Mouse (Mus musculus) stomach, embryonic 14.5 days (tissue): ENCODE measurements around the gene Dlg1. TPM values are rescaled to one million over a fixed set of nuclear protein-coding genes. Genes with fewer than 3 reads are reported as not detected.

Experiments
- ATAC-seq: fragments of 200-750 bp; cut with Nextera tagmentation; 2 replicates; pipeline ENCODE4 v1.8.0; 2017; ENCODE audit warnings: low read depth, moderate TSS enrichment; ENCODE audit not compliant: insufficient number of reproducible peaks, insufficient read depth, low FRiP score
- H3K27ac ChIP-seq: fragments of 300-500 bp; sonication (generic); 2 replicates; pipeline ENCODE4 v1.5.1; 2014; ENCODE audit warnings: mild to moderate bottlenecking, low read length, moderate library complexity, mixed read lengths
- H3K27me3 ChIP-seq: fragments of 300-500 bp; sonication (generic); 2 replicates; pipeline ENCODE4 v1.6.1; 2014; ENCODE audit warnings: low read length, control low read depth, mixed read lengths; ENCODE audit not compliant: control insufficient read depth, insufficient read depth
- H3K36me3 ChIP-seq: fragments of 300-500 bp; sonication (generic); 2 replicates; pipeline ENCODE4 v1.6.1; 2014; ENCODE audit warnings: mild to moderate bottlenecking, control low read depth, low read length, moderate library complexity, mixed read lengths; ENCODE audit not compliant: control insufficient read depth, insufficient read depth
- H3K4me1 ChIP-seq: fragments of 300-500 bp; sonication (generic); 2 replicates; pipeline ENCODE4 v1.6.1; 2014; ENCODE audit warnings: low read length, control low read depth, mixed read lengths; ENCODE audit not compliant: control insufficient read depth, insufficient read depth
- H3K4me2 ChIP-seq: fragments of 300-500 bp; sonication (generic); replicated peaks from 2 replicates; pipeline ENCODE4 v1.6.1; 2014; ENCODE audit warnings: low read depth, low read length, control low read depth
- H3K4me3 ChIP-seq: fragments of 300-500 bp; sonication (generic); 2 replicates; pipeline ENCODE4 v1.5.1; 2014; ENCODE audit warnings: low read depth, low read length, control low read depth
- H3K9ac ChIP-seq: fragments of 300-500 bp; sonication (generic); replicated peaks from 2 replicates; pipeline ENCODE4 v1.6.1; 2014; ENCODE audit warnings: low read depth, mild to moderate bottlenecking, control low read depth, low read length, moderate library complexity, mixed read lengths
- H3K9me3 ChIP-seq: fragments of 300-500 bp; sonication (generic); 2 replicates; pipeline ENCODE4 v1.6.1; 2016; ENCODE audit warnings: low read depth, low read length, control low read depth; ENCODE audit not compliant: control insufficient read depth
- WGBS: fragments of 180-500 bp; shearing (Covaris S2); extraction: QIAGEN DNeasy Blood & Tissue Kit; methylation state at CpG from one replicate; pipeline ENCODE4 v1.1.7; 2014; 5-methylcytosine and 5-hydroxymethylcytosine counted together
- polyA plus RNA-seq: library from polyadenylated mRNA; unstranded; fragments of >200 nt; fragmentation: Nextera tagmentation; extraction: Ambion mirVana; gene quantifications from 2 replicates; pipeline ENCODE4 v1.2.1, GENCODE M21; 2014

The Dlg1 gene
- polyA plus RNA-seq, 1 experiment from 2014 or later: 42.0 TPM

DNA sequence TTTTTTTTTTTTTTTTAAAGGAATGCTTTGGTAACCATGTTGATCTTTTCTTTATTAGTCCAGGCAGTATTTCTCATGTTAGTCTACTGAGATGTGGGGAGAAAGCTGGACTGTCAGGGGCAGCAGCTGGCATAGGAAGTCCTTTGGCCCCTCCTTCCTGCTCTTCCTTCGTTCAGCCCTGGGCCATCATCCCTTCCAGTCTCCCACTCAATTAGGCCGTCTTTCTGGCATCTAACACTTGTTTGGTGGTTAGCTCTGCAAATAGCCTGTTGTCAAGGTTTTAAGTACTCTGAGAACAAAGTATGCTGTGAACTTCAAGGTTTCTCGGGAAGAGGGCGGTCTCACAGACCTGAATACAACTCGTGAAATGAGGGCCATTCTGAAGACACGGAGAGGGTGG lies 12.5 kb upstream of the Dlg1 start:
- Histone ChIP-seq H3K9ac (no peak overlapping the region), H3K4me2 (no peak overlapping the region), H3K4me3 (no peak overlapping the region), H3K9me3 (no peaks in the 10 kb centered on the region), H3K4me1 (no peaks in the 10 kb centered on the region), H3K27ac (no peak overlapping the region), H3K36me3 (no peaks in the 10 kb centered on the region), H3K27me3 (no peaks in the 10 kb centered on the region)
- no peak for ATAC-seq
- WGBS: 28% methylated on average over 6 of the region's 6 CpGs

GRCm38 (mm10) chr16:31651541-31651940 lies 11.7 kb upstream of the Dlg1 start:
- ATAC-seq: no peak
- no peak overlapping the region for H3K9ac ChIP-seq
- 74% methylated on average over 3 of the region's 3 CpGs for WGBS

DNA sequence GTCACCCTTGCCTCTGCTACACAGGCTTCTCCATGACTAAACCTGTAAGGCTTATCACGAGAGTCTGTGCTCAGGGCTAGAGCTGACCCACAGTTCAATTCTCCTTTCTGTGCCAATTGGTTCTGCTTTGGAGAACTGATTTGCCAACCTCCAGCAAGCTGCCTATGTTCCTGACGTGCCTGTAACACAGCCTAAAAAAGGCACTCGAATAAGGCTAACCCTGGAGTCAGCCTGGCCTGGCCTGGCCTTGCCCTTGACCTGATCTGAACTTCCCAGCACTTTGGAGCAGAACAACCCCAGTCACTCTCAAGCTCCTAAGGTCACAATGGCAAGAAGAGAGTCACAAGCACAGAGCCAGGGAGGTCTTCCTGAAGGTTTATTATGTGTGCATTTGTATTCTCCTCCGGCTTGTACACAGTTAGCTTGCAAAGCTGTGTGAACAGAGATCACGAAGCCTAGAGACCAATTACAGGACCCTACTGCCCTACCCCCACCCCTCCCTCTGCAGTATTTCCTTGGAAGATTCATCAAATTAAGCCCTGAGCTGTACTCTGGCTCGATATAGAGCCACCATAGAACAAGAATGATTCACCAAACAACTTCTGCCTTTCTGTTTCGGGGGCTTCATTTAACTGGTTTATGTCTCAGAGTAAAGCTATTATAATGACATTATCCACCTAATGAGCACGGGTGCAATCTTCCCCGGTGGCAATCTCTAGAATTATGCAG lies 11.0 kb upstream of the Dlg1 start:
- Histone ChIP-seq H3K27ac (no peak overlapping the region), H3K36me3 (no peaks in the 10 kb centered on the region), H3K4me1 (no peaks in the 10 kb centered on the region), H3K27me3 (no peaks in the 10 kb centered on the region), H3K9me3 (no peaks in the 10 kb centered on the region), H3K4me3 (no peak overlapping the region), H3K4me2 (no peak overlapping the region), H3K9ac (no peak overlapping the region)
- WGBS: 68% methylated on average over 9 of the region's 9 CpGs
- ATAC-seq: no peak

More at GRCm38 (mm10) chr16:31651541-31651940, 11.7 kb upstream of the Dlg1 start:
- no peaks in the 10 kb centered on the region for H3K9me3 ChIP-seq
- no peaks in the 10 kb centered on the region for H3K36me3 ChIP-seq
- no peaks in the 10 kb centered on the region for H3K4me1 ChIP-seq
- H3K27ac ChIP-seq: no peak overlapping the region
- no peak overlapping the region for H3K4me2 ChIP-seq
- no peak overlapping the region for H3K4me3 ChIP-seq
- no peaks in the 10 kb centered on the region for H3K27me3 ChIP-seq

DNA sequence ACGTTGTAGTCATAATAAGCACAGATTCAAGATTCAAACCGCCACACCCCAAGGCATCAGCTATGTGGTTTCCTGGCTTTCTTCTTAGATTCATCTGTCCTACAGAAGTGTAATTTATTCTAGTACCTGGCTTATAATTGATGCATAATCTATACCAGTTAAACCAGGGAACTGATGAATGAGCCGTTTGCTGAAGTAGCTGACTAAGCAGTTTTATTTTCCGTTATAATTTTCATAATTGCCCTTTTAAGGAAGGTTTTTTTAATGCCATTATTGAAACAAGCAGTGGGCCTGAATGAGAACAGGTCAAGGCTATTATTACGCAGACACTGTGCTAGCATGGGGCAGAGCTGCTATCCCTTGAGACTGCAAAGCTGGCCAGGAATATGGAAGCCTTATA lies 9.6 kb upstream of the Dlg1 start:
- no peak for ATAC-seq
- no peak overlapping the region for H3K4me2 ChIP-seq
- no peak overlapping the region for H3K9ac ChIP-seq
- 78% methylated on average over 5 of the region's 5 CpGs for WGBS
- H3K4me1 ChIP-seq: no peaks in the 10 kb centered on the region
- no peaks in the 10 kb centered on the region for H3K36me3 ChIP-seq
- no peak overlapping the region for H3K4me3 ChIP-seq
- H3K27ac ChIP-seq: no peak overlapping the region
- no peaks in the 10 kb centered on the region for H3K9me3 ChIP-seq
- H3K27me3 ChIP-seq: no peaks in the 10 kb centered on the region

GRCm38 (mm10) chr16:31654021-31654420 lies 9.2 kb upstream of the Dlg1 start:
- no peaks in the 10 kb centered on the region for H3K27me3 ChIP-seq
- no peak overlapping the region for H3K4me3 ChIP-seq
- ATAC-seq: no peak
- 85% methylated on average over 7 of the region's 7 CpGs for WGBS
- H3K36me3 ChIP-seq: no peaks in the 10 kb centered on the region
- H3K4me1 ChIP-seq: no peaks in the 10 kb centered on the region
- no peak overlapping the region for H3K27ac ChIP-seq
- H3K9me3 ChIP-seq: no peaks in the 10 kb centered on the region
- no peak overlapping the region for H3K9ac ChIP-seq
- H3K4me2 ChIP-seq: no peak overlapping the region

GRCm38 (mm10) chr16:31655531-31655930 lies 7.7 kb upstream of the Dlg1 start:
- Histone ChIP-seq H3K9ac (no peak overlapping the region), H3K36me3 (no peaks in the 10 kb centered on the region), H3K27ac (no peak overlapping the region), H3K4me3 (no peak overlapping the region), H3K27me3 (no peaks in the 10 kb centered on the region), H3K4me1 (no peaks in the 10 kb centered on the region), H3K4me2 (no peak overlapping the region), H3K9me3 (no peaks in the 10 kb centered on the region)
- no peak for ATAC-seq
- WGBS: 66% methylated on average over 2 of the region's 2 CpGs

DNA sequence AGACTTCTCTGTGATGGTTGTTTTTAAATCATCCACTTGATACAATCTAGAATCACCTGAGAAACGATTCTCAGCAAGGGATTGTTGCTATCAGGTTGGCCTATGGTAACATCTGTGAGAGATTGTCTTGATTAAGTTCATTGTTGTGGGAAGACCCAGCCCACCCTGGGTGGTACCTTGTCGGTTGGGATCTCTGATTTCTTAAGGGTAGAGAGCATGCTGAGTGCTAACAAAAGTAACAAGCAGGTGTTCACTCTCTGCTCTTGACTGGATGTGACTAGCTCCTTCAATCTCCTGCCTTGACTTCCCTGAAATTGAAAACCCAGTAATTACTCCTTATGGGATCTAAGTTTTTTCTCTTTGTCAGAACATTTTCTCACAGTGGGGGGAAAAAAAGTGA lies 5.7 kb upstream of the Dlg1 start:
- no peaks in the 10 kb centered on the region for H3K27me3 ChIP-seq
- H3K4me2 ChIP-seq: no peak overlapping the region
- H3K4me3 ChIP-seq: no peak overlapping the region
- WGBS: 29% methylated on average over 2 of the region's 2 CpGs
- H3K9me3 ChIP-seq: no peaks in the 10 kb centered on the region
- no peaks in the 10 kb centered on the region for H3K36me3 ChIP-seq
- no peak overlapping the region for H3K27ac ChIP-seq
- ATAC-seq: no peak
- peaks cover 1% of the 10 kb centered on the region; the same call in 1 of the 2 replicates for H3K4me1 ChIP-seq
- H3K9ac ChIP-seq: no peak overlapping the region

- Histone ChIP-seq H3K27ac (no peak overlapping the region), H3K4me1 (peaks cover 5% of the 10 kb centered on the region; the same call in 1 of the 2 replicates), H3K4me3 (no peak overlapping the region), H3K9me3 (no peaks in the 10 kb centered on the region), H3K36me3 (no peaks in the 10 kb centered on the region), H3K9ac (no peak overlapping the region), H3K27me3 (no peaks in the 10 kb centered on the region), H3K4me2 (no peak overlapping the region)
- 60% methylated on average over 6 of the region's 6 CpGs for WGBS
- no peak for ATAC-seq
Observed at GRCm38 (mm10) chr16:31658539-31659334, 4.5 kb upstream of the Dlg1 start.
